Mouse (Mus musculus) v-Abl transformed pro-B cells (cell line): ENCODE results near the gene Olfr969.
"Not testable (repeated sequence)": the region's sequence is repeated elsewhere in the genome, so short reads cannot be mapped to it uniquely, and the experiment has no call there.

Experiments used
- in situ Hi-C, 2 experiments: fragments of 400-800 bp; cut with MboI; formaldehyde crosslinking; loops; one replicate each; pipeline ENCODE4 v1.15.1; 2025; ENCODE audit not compliant: unreplicated experiment in 2 of 2

Gene Olfr969

DNA sequence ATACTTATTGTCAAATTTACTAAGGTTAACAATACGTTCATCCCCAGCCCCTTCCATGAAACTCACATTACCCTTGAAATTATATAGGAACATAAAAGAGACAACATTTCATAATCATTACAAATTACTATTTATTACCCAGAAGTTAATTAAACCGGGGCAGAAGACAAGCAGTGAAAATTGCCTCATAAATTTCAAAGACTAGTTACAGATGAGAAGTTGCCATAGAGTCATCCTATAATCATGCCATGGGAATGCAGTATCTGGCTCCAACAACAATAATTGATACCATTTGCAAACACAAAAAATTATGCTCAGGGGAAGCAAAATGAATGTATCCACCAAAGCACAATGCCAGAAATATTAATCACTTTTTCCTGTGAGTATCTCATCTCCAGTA is at the start of gene Olfr969:
Gene Olfr969 (plus strand): TSS at position 388 of the 400 bp plus-strand sequence.
- in situ Hi-C loops: no loop called here

DNA sequence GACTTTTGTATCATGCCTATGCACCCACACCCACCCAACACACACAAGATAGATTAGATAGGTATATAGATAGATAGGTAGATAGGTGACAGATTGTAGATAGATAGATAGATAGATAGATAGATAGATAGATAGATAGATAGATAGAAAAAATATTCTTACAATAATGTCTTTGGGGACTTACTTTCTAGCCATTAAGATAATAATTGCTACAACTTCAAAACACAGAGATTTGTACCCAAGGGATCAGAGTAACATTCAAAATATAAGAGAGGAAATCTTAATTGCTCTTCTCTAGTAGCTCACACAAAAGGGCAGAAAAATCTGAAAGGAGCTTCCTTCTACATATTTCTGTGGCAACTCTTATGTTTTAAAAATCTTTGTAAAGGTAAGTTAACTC is 44.8 kb upstream of the Olfr969 start, which contains the start of gene Olfr967:
Gene Olfr967 (plus strand): TSS at position 301 of the 400 bp plus-strand sequence.
- in situ Hi-C loops: no loop called here

GRCm38 (mm10) chr9:39746428-39746827 is 44.3 kb upstream of the Olfr969 start:
- in situ Hi-C loops: no loop called here

DNA sequence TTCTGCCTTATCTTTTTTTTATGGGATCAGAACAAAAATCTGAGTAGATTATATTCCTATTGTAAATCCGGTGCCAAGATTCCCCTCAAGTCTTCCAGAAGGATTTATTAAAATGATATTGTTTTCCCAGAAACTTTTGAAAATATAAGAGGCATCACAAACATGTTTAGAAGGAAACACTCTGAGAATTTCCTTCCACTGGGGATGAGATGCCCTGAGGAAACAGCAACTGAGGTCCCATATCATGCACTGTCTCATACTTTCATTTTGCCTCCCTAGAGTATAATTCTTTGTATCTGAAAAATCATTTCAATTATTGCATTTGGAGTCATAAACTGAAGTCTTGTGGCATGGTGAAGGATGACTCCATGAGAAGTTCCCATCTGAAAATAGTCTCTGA is 7.6 kb upstream of the Olfr969 start, which contains the start of gene Olfr968:
Gene Olfr968 (minus strand): TSS at position 101 of the 400 bp plus-strand sequence.
- in situ Hi-C loops: no loop called here

DNA sequence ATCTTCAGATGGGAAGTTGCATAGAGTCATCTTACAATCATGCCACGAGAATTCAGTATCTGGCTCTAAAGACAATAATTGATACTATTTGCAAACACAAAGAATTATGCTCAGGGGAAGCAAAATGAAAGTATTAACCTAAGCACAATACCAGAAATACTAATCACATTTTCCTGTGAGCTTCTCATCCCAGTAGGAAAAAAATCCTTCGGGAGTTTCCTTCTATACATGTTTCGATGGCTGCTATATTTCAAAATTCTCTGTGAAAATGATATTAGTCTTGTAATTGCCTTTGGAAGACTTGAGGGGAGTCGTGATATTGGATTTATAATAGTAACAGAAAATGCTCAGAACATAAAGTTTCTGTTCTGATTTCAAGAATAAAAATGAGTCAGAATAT is 17.8 kb downstream of the Olfr969 start, which contains the start of gene Olfr970:
Gene Olfr970 (plus strand): TSS at position 301 of the 400 bp plus-strand sequence.
- in situ Hi-C loops: no loop called here

GRCm38 (mm10) chr9:39836576-39836975 is 45.8 kb downstream of the Olfr969 start, which contains the start of gene Olfr971:
Olfr971 (plus strand) TSS chr9:39836876.
- in situ Hi-C loops: not testable (repeated sequence)
